Mouse (Mus musculus) cortical plate, adult 2 months (tissue): ENCODE measurements around the gene Olfr1006.

Experiments
- CTCF ChIP-seq: fragments of 200-500 bp; IDR thresholded peaks from 2 replicates; pipeline ENCODE4 v1.5.1; 2011; ENCODE audit warnings: mild to moderate bottlenecking, control low read depth, low read length; ENCODE audit not compliant: insufficient read depth; ENCODE audit errors: extremely low read depth
- POLR2A ChIP-seq: fragments of 200-500 bp; IDR thresholded peaks from 2 replicates; pipeline ENCODE4 v1.6.1; 2011; ENCODE audit warnings: mild to moderate bottlenecking, low read length, control low read depth; ENCODE audit not compliant: insufficient read depth; ENCODE audit errors: extremely low read depth

GRCm38 (mm10) chr2:85650604-85651003, 28.0 kb downstream of the Olfr1006 start, which contains the start of gene Olfr1002:
- TF ChIP-seq CTCF (no peak), POLR2A (no peak)
